Mouse (Mus musculus) central nervous system, embryonic 11.5 days (tissue): ENCODE results near the gene Cbwd1. TPM values are rescaled to one million over a fixed set of nuclear protein-coding genes. Genes with fewer than 3 reads are reported as not detected.

Source experiments
- polyA plus RNA-seq: library from polyadenylated mRNA; depleted of rRNA; stranded (reverse); fragments of >200 nt; gene quantifications from 2 replicates; pipeline ENCODE4 v1.2.3, GENCODE M21; 2012; rRNA removed

Gene Cbwd1
- 18.1 and 19.3 TPM in 2 replicates for polyA plus RNA-seq

GRCm38 (mm10) chr19:24961172-24961962, at the start of gene Cbwd1:
TSS of gene Cbwd1 (minus strand) at chr19:24961610.

GRCm38 (mm10) chr19:24999201-24999886, 37.9 kb upstream of the Cbwd1 start, which contains the start of gene Dock8:
TSS of gene Dock8 (plus strand) at chr19:24999534.

GRCm38 (mm10) chr19:24900581-24901220, 60.7 kb downstream of the Cbwd1 start, which contains the start of gene Foxd4:
TSS of gene Foxd4 (minus strand) at chr19:24901197.

GRCm38 (mm10) chr19:24875129-24875870, 86.1 kb downstream of the Cbwd1 start, which contains the start of gene Gm10053:
TSS of gene Gm10053 (plus strand) at chr19:24875686.

Other genes starting within 250 kb of the Cbwd1 start
- gene Pgm5, start 99.8 kb downstream of the Cbwd1 start, polyA plus RNA-seq: 6.3 and 13.0 TPM in 2 replicates
- gene Gm10053, start 85.9 kb downstream of the Cbwd1 start, polyA plus RNA-seq: 60.6 and 91.3 TPM in 2 replicates
- gene Foxd4, start 60.4 kb downstream of the Cbwd1 start, polyA plus RNA-seq: 0.20 and 0.29 TPM in 2 replicates
- 1.1 and 2.0 TPM in 2 replicates for gene Dock8, start 37.9 kb upstream of the Cbwd1 start, polyA plus RNA-seq